In genomic region chr4:62583265-62584092, GRCm38 (mm10) we compare ENCODE assay signal across 8 mouse cellular contexts. TPM values are rescaled to one million over a fixed set of nuclear protein-coding genes. Genes with fewer than 3 reads are reported as not detected.
DNase-seq lines count a peak whose midpoint lies in the region; ATAC-seq lines count a peak whose summit lies in the region.

No protein-coding gene starts in this region.

- H3K27ac ChIP-seq in liver, embryonic 15.5 days (replicated peaks) = no peak overlapping the region
- peak overlapping the region; percentile 60 for H3K27ac ChIP-seq in neural tube, embryonic 11.5 days (ENCODE audit: low read depth, low read length)

- H3K4me2 ChIP-seq in liver, embryonic 15.5 days = peak overlapping the region; percentile 60
- H3K4me2 ChIP-seq in neural tube, embryonic 11.5 days (ENCODE audit: low read depth) = peak overlapping the region; percentile 86

- H3K9ac ChIP-seq in liver, embryonic 15.5 days = no peak overlapping the region; the same call in 1 of the 2 replicates
- H3K9ac ChIP-seq in neural tube, embryonic 11.5 days (ENCODE audit: low read length) = peak overlapping the region; percentile 53

- no peaks in the 10 kb centered on the region for H3K4me1 ChIP-seq in liver, embryonic 15.5 days (replicated peaks)
- H3K4me1 ChIP-seq in neural tube, embryonic 11.5 days (ENCODE audit: control insufficient read depth, insufficient read depth, low read length) = peaks cover 14% of the 10 kb centered on the region

- no peaks in the 10 kb centered on the region for H3K9me3 ChIP-seq in liver, embryonic 15.5 days (replicated peaks)
- no peaks in the 10 kb centered on the region for H3K9me3 ChIP-seq in neural tube, embryonic 11.5 days (ENCODE audit: control insufficient read depth, low read length)

- H3K36me3 ChIP-seq in liver, embryonic 15.5 days (replicated peaks) = no peaks in the 10 kb centered on the region
- no peaks in the 10 kb centered on the region for H3K36me3 ChIP-seq in neural tube, embryonic 11.5 days (ENCODE audit: control insufficient read depth, insufficient read depth, low read length)

- DNase-seq in spleen, adult 18-20 months = peak; percentile 35 to 41
- DNase-seq in spleen, adult 12 weeks (ENCODE audit: low spot score) = no peak
- DNase-seq in cerebellum, postnatal 25 days = peak; percentile 85 to 86
- peak; percentile 18 for DNase-seq in kidney, adult 9 months
- peak; percentile 76 for DNase-seq in neural tube, embryonic 11.5 days (ENCODE audit: low spot score)
- DNase-seq in thymus, postnatal 10 days (ENCODE audit: low spot score in 2 of 2) = peak; percentile 40 to 57

- ATAC-seq in granulocyte monocyte progenitor cell, adult 5-6 weeks (replicated peaks; ENCODE audit: poor library complexity, severe bottlenecking) = peak; percentile 79
- peak; percentile 47; the same call in 1 of the 2 replicates for ATAC-seq in liver, embryonic 15.5 days (ENCODE audit: insufficient read depth)
- peak; percentile 91 for ATAC-seq in neural tube, embryonic 11.5 days (ENCODE audit: insufficient read depth, low FRiP score, low TSS enrichment)

- H3K27me3 ChIP-seq in liver, embryonic 15.5 days = peaks cover 37% of the 10 kb centered on the region
- H3K27me3 ChIP-seq in neural tube, embryonic 11.5 days (ENCODE audit: control insufficient read depth, insufficient read depth, low read length) = no peaks in the 10 kb centered on the region

- WGBS in liver, embryonic 15.5 days (ENCODE audit: insufficient replicate concordance) = 5% methylated on average over 42 of the region's 42 CpGs
- WGBS in neural tube, embryonic 11.5 days = under 1% methylated on average over 42 of the region's 42 CpGs

- H3K4me3 ChIP-seq in liver, embryonic 15.5 days (replicated peaks) = peak overlapping the region; percentile 46
- H3K4me3 ChIP-seq in neural tube, embryonic 11.5 days (ENCODE audit: low read depth, low read length) = peak overlapping the region; percentile 50

RNA-seq across cellular contexts. Expression of gene Rgs3, which starts 23.8 kb away (rescaled TPM):
- total RNA-seq in granulocyte monocyte progenitor cell, adult 5-6 weeks (2014; fragmentation: Nextera tagmentation) = 6.5 and 17.4 TPM in 2 replicates
- 5.2 and 11.3 TPM in 2 replicates for total RNA-seq in granulocyte monocyte progenitor cell, adult 5-6 weeks (2017)
- polyA plus RNA-seq in liver, embryonic 15.5 days (2015; fragmentation: Nextera tagmentation; extraction: Ambion mirVana) = 5.4 and 5.8 TPM in 2 replicates
- 29.4 and 31.6 TPM in 2 replicates for polyA plus RNA-seq in neural tube, embryonic 11.5 days (2014; fragmentation: Nextera tagmentation; extraction: Ambion mirVana)

RNA-seq across cellular contexts. Expression of gene 4933430I17Rik, which starts 58.3 kb away (rescaled TPM):
- total RNA-seq in granulocyte monocyte progenitor cell, adult 5-6 weeks (2014; fragmentation: Nextera tagmentation) = not detected in 2 replicates
- 0.72 TPM in 1 of 2 replicates, not detected in the other for total RNA-seq in granulocyte monocyte progenitor cell, adult 5-6 weeks (2017)
- 0.06 and 0.15 TPM in 2 replicates for polyA plus RNA-seq in liver, embryonic 15.5 days (2015; fragmentation: Nextera tagmentation; extraction: Ambion mirVana)
- polyA plus RNA-seq in neural tube, embryonic 11.5 days (2014; fragmentation: Nextera tagmentation; extraction: Ambion mirVana) = 0.92 and 1.0 TPM in 2 replicates

RNA-seq across cellular contexts. Expression of gene Pole3, which starts 58.6 kb away (rescaled TPM):
- total RNA-seq in granulocyte monocyte progenitor cell, adult 5-6 weeks (2014; fragmentation: Nextera tagmentation) = 63.7 and 69.6 TPM in 2 replicates
- 72.0 and 76.7 TPM in 2 replicates for total RNA-seq in granulocyte monocyte progenitor cell, adult 5-6 weeks (2017)
- polyA plus RNA-seq in liver, embryonic 15.5 days (2015; fragmentation: Nextera tagmentation; extraction: Ambion mirVana) = 51.3 and 52.9 TPM in 2 replicates
- 108 and 109 TPM in 2 replicates for polyA plus RNA-seq in neural tube, embryonic 11.5 days (2014; fragmentation: Nextera tagmentation; extraction: Ambion mirVana)
